Mouse (Mus musculus) thymus, postnatal 14 days (tissue): ENCODE results near the gene Samhd1.

Source experiments
- DNase-seq: peaks from one replicate; pipeline ENCODE4 v3.0.0; 2021

Gene Samhd1

GRCm38 (mm10) chr2:157092024-157092423 is 43.0 kb downstream of the Samhd1 start:
- DNase-seq: no peak

- DNase-seq: no peak
Measured at GRCm38 (mm10) chr2:157087536-157088317, 47.3 kb downstream of the Samhd1 start.

- no peak for DNase-seq
Measured at GRCm38 (mm10) chr2:157086796-157087195, 48.3 kb downstream of the Samhd1 start, which contains the start of gene Tldc2. Tldc2 (plus strand) TSS chr2:157087055.

- no peak for DNase-seq
Measured at GRCm38 (mm10) chr2:157084831-157085585, 50.1 kb downstream of the Samhd1 start.

- DNase-seq: no peak
Measured at GRCm38 (mm10) chr2:157081960-157082359, 53.1 kb downstream of the Samhd1 start.

- DNase-seq: no peak
Measured at GRCm38 (mm10) chr2:157081331-157081730, 53.7 kb downstream of the Samhd1 start.

- no peak for DNase-seq
Measured at GRCm38 (mm10) chr2:157079701-157080180, 55.3 kb downstream of the Samhd1 start.

GRCm38 (mm10) chr2:157078793-157079700 is 56.0 kb downstream of the Samhd1 start, which contains the start of gene Soga1:
Soga1 (minus strand) TSS chr2:157079254.
- DNase-seq: peak; percentile 78

GRCm38 (mm10) chr2:157078059-157078792 is 56.8 kb downstream of the Samhd1 start:
- DNase-seq: peak; percentile 20

GRCm38 (mm10) chr2:157077641-157078058 is 57.4 kb downstream of the Samhd1 start:
- peak; percentile 9 for DNase-seq

GRCm38 (mm10) chr2:157077160-157077559 is 57.9 kb downstream of the Samhd1 start:
- DNase-seq: no peak

- DNase-seq: no peak
Measured at GRCm38 (mm10) chr2:157076585-157076984, 58.5 kb downstream of the Samhd1 start.

- DNase-seq: no peak
Measured at GRCm38 (mm10) chr2:157075685-157076084, 59.4 kb downstream of the Samhd1 start.

- DNase-seq: no peak
Measured at GRCm38 (mm10) chr2:157075226-157075625, 59.8 kb downstream of the Samhd1 start.

- DNase-seq: no peak
Measured at GRCm38 (mm10) chr2:157074772-157075171, 60.3 kb downstream of the Samhd1 start.

GRCm38 (mm10) chr2:157074186-157074724 is 60.8 kb downstream of the Samhd1 start:
- DNase-seq: no peak

- no peak for DNase-seq
Measured at GRCm38 (mm10) chr2:157073378-157074052, 61.5 kb downstream of the Samhd1 start.

- DNase-seq: no peak
Measured at GRCm38 (mm10) chr2:157072316-157072990, 62.6 kb downstream of the Samhd1 start.

- DNase-seq: peak; percentile 41
Measured at GRCm38 (mm10) chr2:157071556-157071955, 63.5 kb downstream of the Samhd1 start.

- DNase-seq: no peak
Measured at GRCm38 (mm10) chr2:157070365-157070764, 64.7 kb downstream of the Samhd1 start.
